Mouse (Mus musculus) heart, embryonic 16.5 days (tissue): ENCODE results near the gene Sugp1. TPM values are rescaled to one million over a fixed set of nuclear protein-coding genes. Genes with fewer than 3 reads are reported as not detected.

ENCODE experiments used
- ATAC-seq: fragments of 200-750 bp; cut with Nextera tagmentation; replicated peaks from 2 replicates; pipeline ENCODE4 v1.8.0; 2017; ENCODE audit warnings: moderate number of reproducible peaks; ENCODE audit not compliant: insufficient read depth, low FRiP score; ENCODE audit errors: extremely low read depth
- H3K27ac ChIP-seq: fragments of 300-500 bp; sonication (generic); 2 replicates; pipeline ENCODE4 v1.5.1; 2014; ENCODE audit warnings: mild to moderate bottlenecking, low read length, control low read depth, moderate library complexity
- H3K27me3 ChIP-seq: fragments of 300-500 bp; sonication (generic); 2 replicates; pipeline ENCODE4 v1.6.1; 2014; ENCODE audit warnings: low read length, mixed read lengths; ENCODE audit not compliant: control insufficient read depth, insufficient read depth
- H3K36me3 ChIP-seq: fragments of 300-500 bp; sonication (generic); 2 replicates; pipeline ENCODE4 v1.6.1; 2014; ENCODE audit not compliant: control insufficient read depth, insufficient read depth
- H3K4me1 ChIP-seq: fragments of 300-500 bp; sonication (generic); 2 replicates; pipeline ENCODE4 v1.6.1; 2014; ENCODE audit warnings: low read length, mixed read lengths; ENCODE audit not compliant: control insufficient read depth, insufficient read depth
- H3K4me2 ChIP-seq: fragments of 300-500 bp; sonication (generic); 2 replicates; pipeline ENCODE4 v1.6.1; 2014; ENCODE audit warnings: low read depth, mild to moderate bottlenecking, control low read depth, low read length
- H3K4me3 ChIP-seq: fragments of 300-500 bp; sonication (generic); 2 replicates; pipeline ENCODE4 v1.5.1; 2014; ENCODE audit warnings: mild to moderate bottlenecking, control low read depth, low read length
- H3K9ac ChIP-seq: fragments of 300-500 bp; sonication (generic); 2 replicates; pipeline ENCODE4 v1.6.1; 2014; ENCODE audit warnings: low read length, control low read depth
- H3K9me3 ChIP-seq: fragments of 300-500 bp; sonication (generic); replicated peaks from 2 replicates; pipeline ENCODE4 v1.6.1; 2016; ENCODE audit warnings: low read length; ENCODE audit not compliant: control insufficient read depth
- WGBS: fragments of 180-500 bp; shearing (Covaris S2); extraction: QIAGEN DNeasy Blood & Tissue Kit; methylation state at CpG from one replicate; pipeline ENCODE4 v1.1.7; 2014; 5-methylcytosine and 5-hydroxymethylcytosine counted together
- polyA plus RNA-seq: library from polyadenylated mRNA; unstranded; fragments of >200 nt; fragmentation: Nextera tagmentation; extraction: Ambion mirVana; gene quantifications from 2 replicates; pipeline ENCODE4 v1.2.1, GENCODE M21; 2015

Sugp1 gene
- polyA plus RNA-seq, 1 experiment from 2014 or later: 30.4 TPM

DNA sequence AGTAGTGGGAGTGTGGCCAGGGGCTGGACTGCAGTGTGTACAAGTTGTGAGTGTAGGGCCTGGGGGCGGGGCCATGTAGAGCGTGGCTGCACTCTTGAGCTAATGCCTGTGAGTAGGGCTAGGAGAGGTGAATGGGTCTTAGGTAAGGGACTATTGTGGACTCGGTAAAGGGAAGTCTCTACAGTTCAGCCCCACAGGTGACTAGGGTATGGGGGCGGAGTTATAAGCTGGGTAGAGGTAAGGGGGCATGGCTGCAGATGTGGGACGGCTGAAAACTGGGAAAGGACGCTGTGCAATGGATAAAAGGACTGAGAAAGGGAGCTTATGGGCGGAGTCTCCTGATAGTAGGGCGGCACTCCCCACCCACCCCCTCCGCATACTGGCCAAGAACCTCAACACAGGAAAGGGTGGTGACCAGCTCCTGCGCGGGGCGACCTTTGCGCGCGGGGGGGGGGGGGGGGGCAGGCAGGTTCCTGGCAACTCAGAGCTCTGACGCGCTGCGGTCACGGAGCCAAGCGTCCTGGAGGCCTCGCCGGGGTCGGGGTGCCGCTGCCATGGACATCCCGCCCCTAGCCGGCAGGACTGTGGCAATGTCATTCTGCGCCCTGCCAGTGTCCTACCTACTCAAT lies 29.9 kb downstream of the Sugp1 start, which contains the start of gene Tm6sf2:
TSS of gene Tm6sf2 (plus strand) at position 484 of the 629 bp plus-strand sequence.
- H3K9ac ChIP-seq: peak within 1 kb of the TSS; percentile 62
- peak within 1 kb of the TSS; percentile 19; the same call in 1 of the 2 replicates for H3K27ac ChIP-seq
- WGBS: 7% methylated on average over 24 of the region's 27 CpGs
- peak within 1 kb of the TSS; percentile 43 for H3K4me3 ChIP-seq
- peak; percentile 81 for ATAC-seq
- peaks cover 21% of the 10 kb centered on the region for H3K36me3 ChIP-seq
- H3K4me1 ChIP-seq: peaks cover 12% of the 10 kb centered on the region
- no peaks in the 10 kb centered on the region for H3K9me3 ChIP-seq
- H3K27me3 ChIP-seq: no peaks in the 10 kb centered on the region
- H3K4me2 ChIP-seq: peak within 1 kb of the TSS; percentile 79

DNA sequence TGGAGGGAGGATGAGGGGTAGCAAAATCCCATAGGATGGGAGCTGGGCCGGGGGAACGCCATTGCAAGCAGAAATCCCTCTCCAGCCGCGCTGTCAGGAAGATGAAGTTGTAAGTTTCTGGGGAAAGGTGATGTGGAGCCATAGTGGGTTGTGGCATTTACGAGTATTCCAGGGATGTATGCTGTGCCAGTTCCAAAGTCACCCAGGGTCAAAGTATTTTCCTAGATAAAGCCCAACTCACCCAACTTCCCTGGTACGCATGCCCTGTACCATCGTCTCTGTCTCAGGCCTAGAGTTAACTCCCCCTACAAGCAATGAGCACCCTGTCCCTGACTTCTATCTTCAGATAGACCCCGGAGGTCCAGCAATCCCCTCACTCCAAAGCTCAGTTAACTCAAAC lies 30.5 kb downstream of the Sugp1 start:
- peak overlapping the region; percentile 43 for H3K4me3 ChIP-seq
- H3K27ac ChIP-seq: no peak overlapping the region
- H3K4me1 ChIP-seq: peaks cover 12% of the 10 kb centered on the region
- peak overlapping the region; percentile 79 for H3K4me2 ChIP-seq
- H3K36me3 ChIP-seq: peaks cover 17% of the 10 kb centered on the region
- peak overlapping the region; percentile 62 for H3K9ac ChIP-seq
- no peaks in the 10 kb centered on the region for H3K27me3 ChIP-seq
- 51% methylated on average over 8 of the region's 8 CpGs for WGBS
- H3K9me3 ChIP-seq: no peaks in the 10 kb centered on the region
- ATAC-seq: no peak

DNA sequence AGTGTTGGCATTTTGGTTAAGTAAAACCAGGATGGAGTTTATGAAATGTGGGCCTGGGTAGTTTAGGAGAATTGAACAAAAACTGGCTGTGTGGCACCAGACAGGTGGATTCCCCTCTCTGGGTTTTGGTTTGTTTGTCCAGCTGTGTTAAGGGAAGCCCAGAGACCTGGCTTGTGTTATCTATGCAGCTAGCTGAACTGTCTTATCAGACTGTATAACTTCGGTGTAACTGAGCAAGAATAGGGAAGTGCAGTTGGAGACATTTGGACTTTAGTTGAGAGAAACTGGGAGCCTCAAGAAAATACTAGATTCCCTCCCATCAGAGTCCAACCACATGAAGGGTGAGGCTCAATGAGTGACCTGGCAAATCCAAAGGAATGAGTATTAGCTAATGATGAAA lies 31.1 kb downstream of the Sugp1 start:
- 17% methylated on average over 1 of the region's 1 CpGs for WGBS
- H3K27me3 ChIP-seq: no peaks in the 10 kb centered on the region
- no peak overlapping the region for H3K27ac ChIP-seq
- no peaks in the 10 kb centered on the region for H3K9me3 ChIP-seq
- peaks cover 12% of the 10 kb centered on the region for H3K4me1 ChIP-seq
- H3K9ac ChIP-seq: no peak overlapping the region
- H3K36me3 ChIP-seq: peaks cover 15% of the 10 kb centered on the region
- no peak for ATAC-seq
- H3K4me3 ChIP-seq: no peak overlapping the region
- H3K4me2 ChIP-seq: no peak overlapping the region

DNA sequence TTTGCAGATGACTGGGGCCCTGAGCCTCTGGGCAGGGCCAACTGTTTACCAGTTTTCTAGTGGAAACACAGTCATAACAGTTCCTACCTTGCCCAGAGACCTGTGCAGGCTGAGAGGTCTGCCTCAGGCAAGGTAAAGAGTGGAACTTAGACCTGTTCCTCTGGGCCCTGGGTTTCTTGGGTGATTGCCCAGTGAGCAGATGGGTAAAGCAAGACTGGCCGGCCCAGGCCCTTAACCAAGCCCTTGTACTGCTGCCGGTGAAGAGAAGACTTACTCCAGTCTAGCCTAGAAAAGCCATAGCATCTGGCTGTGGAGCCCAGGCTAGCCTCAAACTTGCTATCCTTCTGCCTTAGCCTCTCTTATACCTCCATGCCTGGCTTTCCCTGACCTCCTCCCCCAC lies 39.4 kb downstream of the Sugp1 start:
- ATAC-seq: no peak
- Histone ChIP-seq H3K4me1 (peaks cover 16% of the 10 kb centered on the region), H3K36me3 (no peaks in the 10 kb centered on the region), H3K9ac (no peak overlapping the region), H3K4me3 (no peak overlapping the region), H3K27ac (no peak overlapping the region), H3K9me3 (no peaks in the 10 kb centered on the region), H3K27me3 (peaks cover 46% of the 10 kb centered on the region), H3K4me2 (no peak overlapping the region)
- 78% methylated on average over 2 of the region's 2 CpGs for WGBS

DNA sequence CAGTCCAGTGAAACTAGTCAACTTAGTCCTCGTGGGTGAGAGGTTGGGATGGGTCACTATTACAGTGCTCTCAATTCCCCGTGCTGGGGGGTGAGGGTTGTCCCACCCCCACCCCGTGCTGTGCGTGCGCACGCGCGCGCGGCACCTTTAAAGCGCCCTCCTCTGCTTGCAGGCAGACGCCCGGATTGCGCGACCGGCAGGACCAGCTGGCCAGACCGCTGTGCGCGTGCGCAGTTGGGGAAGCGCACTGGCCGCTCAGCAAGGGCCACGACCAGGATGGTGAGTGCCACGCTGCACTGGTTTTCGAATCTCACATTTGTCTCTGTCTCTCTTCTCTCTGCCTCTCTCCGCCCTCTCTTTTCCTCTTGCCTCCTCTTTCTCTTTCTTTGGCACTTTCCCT lies 40.7 kb downstream of the Sugp1 start, which contains the start of gene Hapln4:
TSS of gene Hapln4 (plus strand) at position 173 of the 400 bp plus-strand sequence.
- H3K4me1 ChIP-seq: peaks cover 16% of the 10 kb centered on the region
- H3K4me3 ChIP-seq: peak within 1 kb of the TSS; percentile 56
- H3K4me2 ChIP-seq: peak within 1 kb of the TSS; percentile 87
- peaks cover 59% of the 10 kb centered on the region for H3K27me3 ChIP-seq
- no peak within 1 kb of the TSS for H3K27ac ChIP-seq
- no peaks in the 10 kb centered on the region for H3K36me3 ChIP-seq
- H3K9me3 ChIP-seq: no peaks in the 10 kb centered on the region
- peak within 1 kb of the TSS; percentile 53 for H3K9ac ChIP-seq
- WGBS: under 1% methylated on average over 26 of the region's 26 CpGs
- ATAC-seq: no peak

DNA sequence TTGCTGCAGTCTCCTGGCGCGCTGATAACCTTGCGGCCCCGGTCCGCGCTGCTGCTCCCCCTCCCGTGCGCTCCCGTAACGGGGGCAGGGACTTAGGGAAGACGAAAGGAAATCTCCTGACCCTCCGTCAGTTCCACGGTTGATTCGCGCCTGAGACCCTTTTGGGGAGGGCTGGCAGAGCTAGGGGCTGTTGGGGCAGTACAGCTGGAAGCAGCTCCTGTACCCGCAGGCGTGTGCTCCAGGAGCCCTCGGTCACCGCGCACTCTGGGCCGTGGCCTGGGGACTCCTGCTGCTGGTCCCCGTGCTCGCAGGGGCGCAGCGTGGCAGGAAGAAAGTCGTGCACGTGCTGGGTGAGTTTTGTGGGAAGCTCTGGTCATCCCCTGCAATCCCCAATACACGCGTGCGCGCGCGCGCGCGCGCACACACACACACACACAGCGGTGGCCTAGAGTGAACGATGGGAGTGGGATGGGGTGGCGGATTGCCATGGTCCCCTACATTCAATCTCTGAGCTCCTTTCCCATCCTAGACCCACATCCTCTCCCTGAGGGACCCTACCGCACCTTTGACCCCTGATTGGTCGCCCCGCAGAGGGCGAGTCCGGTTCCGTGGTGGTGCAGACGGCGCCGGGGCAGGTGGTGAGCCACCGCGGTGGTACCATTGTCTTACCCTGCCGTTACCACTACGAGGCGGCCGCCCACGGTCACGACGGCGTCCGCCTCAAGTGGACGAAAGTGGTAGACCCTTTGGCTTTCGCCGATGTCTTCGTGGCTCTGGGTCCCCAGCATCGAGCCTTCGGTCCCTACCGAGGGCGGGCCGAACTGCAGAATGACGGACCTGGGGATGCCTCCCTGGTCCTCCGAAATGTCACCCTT lies 41.8 kb downstream of the Sugp1 start:
- Histone ChIP-seq H3K9me3 (no peaks in the 10 kb centered on the region), H3K4me2 (peak overlapping the region; percentile 87), H3K9ac (peak overlapping the region; percentile 53), H3K4me1 (peaks cover 16% of the 10 kb centered on the region), H3K36me3 (no peaks in the 10 kb centered on the region), H3K4me3 (peak overlapping the region; percentile 56), H3K27ac (no peak overlapping the region), H3K27me3 (peaks cover 71% of the 10 kb centered on the region)
- 3% methylated on average over 71 of the region's 71 CpGs for WGBS
- ATAC-seq: no peak

DNA sequence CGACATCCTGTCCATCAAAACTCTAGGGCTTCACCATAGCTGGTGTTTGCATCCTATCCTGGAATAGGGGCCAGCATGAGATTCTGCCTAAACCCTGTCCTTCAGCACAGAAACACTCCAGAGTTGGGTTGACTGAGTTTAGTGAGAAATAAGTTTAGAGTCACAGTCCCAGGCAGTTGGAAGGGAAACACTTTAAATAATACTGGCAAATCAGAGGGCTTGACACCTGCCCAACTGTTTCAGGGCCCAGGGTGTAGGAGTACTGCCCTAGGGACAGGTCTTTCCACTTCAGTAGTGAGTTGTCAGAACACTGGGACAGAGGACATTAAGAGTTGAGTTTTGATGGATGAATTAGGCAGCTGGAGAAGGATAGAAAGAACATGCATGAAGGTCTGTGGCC lies 43.5 kb downstream of the Sugp1 start:
- ATAC-seq: no peak
- no peak overlapping the region for H3K4me3 ChIP-seq
- H3K9me3 ChIP-seq: no peaks in the 10 kb centered on the region
- H3K4me1 ChIP-seq: peaks cover 16% of the 10 kb centered on the region
- H3K27me3 ChIP-seq: peaks cover 87% of the 10 kb centered on the region
- WGBS: 39% methylated on average over 1 of the region's 1 CpGs
- H3K4me2 ChIP-seq: no peak overlapping the region
- H3K9ac ChIP-seq: no peak overlapping the region
- no peaks in the 10 kb centered on the region for H3K36me3 ChIP-seq
- no peak overlapping the region for H3K27ac ChIP-seq

DNA sequence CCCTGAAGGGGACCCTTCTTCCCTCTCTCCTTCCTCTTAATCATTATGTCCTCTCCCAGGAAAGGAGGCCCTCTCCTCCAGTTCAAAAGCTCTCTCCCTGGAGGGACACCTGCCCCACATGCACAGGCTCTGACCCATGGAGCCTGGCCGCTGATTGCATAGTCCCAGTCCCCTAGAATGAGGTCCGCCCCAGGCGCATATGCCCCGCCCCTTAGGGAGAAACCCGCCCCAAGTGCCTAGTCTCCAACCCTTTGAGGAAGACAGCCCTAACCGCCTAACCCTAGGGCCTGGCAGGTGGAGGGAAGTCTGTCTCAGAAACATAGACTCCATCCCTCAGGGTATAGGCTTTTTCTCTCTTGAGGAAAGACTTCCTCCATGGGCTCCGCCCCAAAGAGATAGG lies 44.6 kb downstream of the Sugp1 start:
- no peak overlapping the region for H3K4me3 ChIP-seq
- H3K9ac ChIP-seq: no peak overlapping the region
- H3K36me3 ChIP-seq: no peaks in the 10 kb centered on the region
- no peaks in the 10 kb centered on the region for H3K9me3 ChIP-seq
- 9% methylated on average over 7 of the region's 7 CpGs for WGBS
- no peak overlapping the region for H3K4me2 ChIP-seq
- H3K27me3 ChIP-seq: peaks cover 90% of the 10 kb centered on the region
- H3K4me1 ChIP-seq: peaks cover 16% of the 10 kb centered on the region
- no peak for ATAC-seq
- no peak overlapping the region for H3K27ac ChIP-seq
